Mouse (Mus musculus) testis, adult 2 months (tissue): Measurements from ENCODE around the gene Lrrc10.
"Not testable (repeated sequence)": the region's sequence is repeated elsewhere in the genome, so short reads cannot be mapped to it uniquely, and the experiment has no call there.

Experiments
- CTCF ChIP-seq: fragments of 200-500 bp; IDR thresholded peaks from 2 replicates; pipeline ENCODE4 v1.5.1; 2012; ENCODE audit warnings: low read depth, mild to moderate bottlenecking, inconsistent platforms, low read length, moderate library complexity; ENCODE audit not compliant: control insufficient read depth, insufficient read depth, insufficient replicate concordance
- POLR2A ChIP-seq: fragments of 200-500 bp; IDR thresholded peaks from 2 replicates; pipeline ENCODE4 v1.6.1; 2012; ENCODE audit warnings: low read depth, mild to moderate bottlenecking, inconsistent platforms, low read length, moderate library complexity; ENCODE audit not compliant: control insufficient read depth

DNA sequence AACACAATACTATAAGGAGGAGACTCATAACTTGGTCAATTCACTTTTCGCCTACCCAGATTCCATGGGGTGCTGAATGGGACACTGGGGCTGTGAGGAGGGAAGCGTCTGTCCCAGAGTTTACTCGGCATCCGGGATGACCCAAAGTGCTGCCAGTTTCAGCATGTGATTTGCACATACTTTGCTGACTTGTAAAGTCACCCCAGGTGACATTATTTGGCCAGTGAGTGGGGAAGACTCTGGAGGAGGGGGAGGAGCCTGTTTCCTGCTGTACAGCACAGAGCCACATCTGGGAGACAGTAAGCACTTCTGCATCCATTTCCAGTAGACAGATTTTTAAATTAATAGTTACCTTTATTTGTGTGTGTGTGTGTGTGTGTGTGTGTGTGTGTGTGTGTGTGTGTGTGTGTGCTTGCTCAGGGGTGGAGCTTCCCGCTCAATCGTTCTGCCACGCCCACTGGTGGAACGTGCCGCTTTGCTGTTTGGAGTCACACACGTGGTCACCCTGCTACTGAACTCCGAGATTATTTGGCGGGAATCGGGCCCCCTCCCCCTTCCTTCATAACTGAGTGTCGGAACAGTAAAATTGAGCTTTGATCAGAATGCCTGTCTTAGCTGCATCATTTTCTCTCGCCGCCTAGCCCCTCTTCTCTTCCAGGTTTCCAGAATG, 1.5 kb upstream of the Lrrc10 start:
- not testable (repeated sequence) for TF ChIP-seq CTCF, POLR2A
